Mouse (Mus musculus) heart, adult 8-10 months (tissue): ENCODE data around the gene Tyrobp. TPM values are rescaled to one million over a fixed set of nuclear protein-coding genes. Genes with fewer than 3 reads are reported as not detected.

Source experiments
- DNase-seq: peaks from one replicate; pipeline ENCODE4 v3.0.0; 2022; ENCODE audit warnings: low spot score
- total RNA-seq, 4 experiments: library from RNA; stranded (reverse); gene quantifications; 2 replicates each; pipeline ENCODE4 v1.2.4; 2022

The Tyrobp gene
- 10 to 100 TPM; 13.5 to 26.2 (median 16.5) TPM for total RNA-seq

- peak; percentile 31 for DNase-seq
Observed at GRCm38 (mm10) chr7:30413596-30413995, at the start of gene Tyrobp. Tyrobp (plus strand) TSS chr7:30413760.

- DNase-seq = no peak
Observed at GRCm38 (mm10) chr7:30367466-30367865, 46.1 kb upstream of the Tyrobp start.

- DNase-seq = peak; percentile 93
Observed at GRCm38 (mm10) chr7:30373501-30373962, 40.0 kb upstream of the Tyrobp start.

GRCm38 (mm10) chr7:30380061-30380460 is 33.5 kb upstream of the Tyrobp start:
- DNase-seq = no peak

- no peak for DNase-seq
Observed at GRCm38 (mm10) chr7:30384106-30384505, 29.5 kb upstream of the Tyrobp start.

- no peak for DNase-seq
Observed at GRCm38 (mm10) chr7:30392746-30393520, 20.6 kb upstream of the Tyrobp start.

- no peak for DNase-seq
Observed at GRCm38 (mm10) chr7:30393631-30394030, 19.9 kb upstream of the Tyrobp start.

GRCm38 (mm10) chr7:30394379-30394778 is 19.2 kb upstream of the Tyrobp start:
- DNase-seq = peak; percentile 38

- DNase-seq = no peak
Observed at GRCm38 (mm10) chr7:30394871-30395270, 18.7 kb upstream of the Tyrobp start.

- DNase-seq = no peak
Observed at GRCm38 (mm10) chr7:30399671-30400070, 13.9 kb upstream of the Tyrobp start.

- DNase-seq = no peak
Observed at GRCm38 (mm10) chr7:30402343-30402742, 11.2 kb upstream of the Tyrobp start.

GRCm38 (mm10) chr7:30408639-30409038 is 4.9 kb upstream of the Tyrobp start:
- no peak for DNase-seq

- no peak for DNase-seq
Observed at GRCm38 (mm10) chr7:30409789-30410188, 3.8 kb upstream of the Tyrobp start.

- DNase-seq = no peak
Observed at GRCm38 (mm10) chr7:30411023-30411422, 2.5 kb upstream of the Tyrobp start.

- peak; percentile 23 for DNase-seq
Observed at GRCm38 (mm10) chr7:30412735-30413147, 819 bp upstream of the Tyrobp start.

- DNase-seq = no peak
Observed at GRCm38 (mm10) chr7:30417856-30418255, 4.3 kb downstream of the Tyrobp start.

GRCm38 (mm10) chr7:30419561-30420499 is 6.3 kb downstream of the Tyrobp start, which contains the start of gene Hcst:
Hcst (minus strand) TSS chr7:30419854.
- DNase-seq = peak; percentile 24

GRCm38 (mm10) chr7:30420673-30421072 is 7.1 kb downstream of the Tyrobp start:
- DNase-seq = no peak

- DNase-seq = peak; percentile 70
Observed at GRCm38 (mm10) chr7:30421175-30421889, 7.8 kb downstream of the Tyrobp start, which contains the start of gene Nfkbid. Nfkbid (plus strand) TSS chr7:30421732.

- peak; percentile 74 for DNase-seq
Observed at GRCm38 (mm10) chr7:30421890-30422435, 8.4 kb downstream of the Tyrobp start.

GRCm38 (mm10) chr7:30422560-30422959 is 9.0 kb downstream of the Tyrobp start:
- DNase-seq = no peak
